Mouse (Mus musculus): ENCODE measurements around the gene Pla2g2c. TPM values are rescaled to one million over a fixed set of nuclear protein-coding genes. Genes with fewer than 3 reads are reported as not detected.

The Pla2g2c gene
- polyA plus RNA-seq, 1 experiment from 2014 or later = 0.27 TPM

- no peak for ATAC-seq (ENCODE audit: insufficient number of reproducible peaks, insufficient read depth, low FRiP score, low read depth)
- H3K4me1 ChIP-seq (ENCODE audit: control insufficient read depth in 2 of 2, insufficient read depth in 2 of 2, low read length in 2 of 2) = no peaks in the 10 kb centered on the region
- H3K9me3 ChIP-seq (ENCODE audit: control insufficient read depth, low read length) = no peaks in the 10 kb centered on the region
- no peak overlapping the region for H3K4me2 ChIP-seq (ENCODE audit: low read length)
- H3K27me3 ChIP-seq (ENCODE audit: control insufficient read depth, insufficient read depth, low read length) = 0 out of 2 replicates have a peak, but pooled peaks cover 5% of the 10 kb centered on the region
- no peak overlapping the region for H3K9ac ChIP-seq (ENCODE audit: low read length)
- H3K4me3 ChIP-seq (ENCODE audit: control insufficient read depth in 1 of 2, insufficient read depth in 1 of 2, low read depth in 1 of 2, low read length in 2 of 2) = no peak overlapping the region
- no peaks in the 10 kb centered on the region for H3K36me3 ChIP-seq (ENCODE audit: control insufficient read depth, insufficient read depth, low read length)
- H3K27ac ChIP-seq (replicated peaks in 1 of 2; ENCODE audit: control insufficient read depth in 1 of 2, insufficient read depth in 1 of 2, low read depth in 2 of 2, low read length in 2 of 2) = no peak overlapping the region
- 69% methylated on average over 5 of the region's 5 CpGs for WGBS
Observed at GRCm38 (mm10) chr4:138772386-138772785, 47.8 kb downstream of the Pla2g2c start.

GRCm38 (mm10) chr4:138775435-138775834 is 50.8 kb downstream of the Pla2g2c start, which contains the start of gene Pla2g2d:
Gene Pla2g2d, plus strand, starts transcription at chr4:138775735.
- peaks cover 13% of the 10 kb centered on the region; the same call in 1 of the 2 replicates for H3K27me3 ChIP-seq (ENCODE audit: control insufficient read depth, insufficient read depth, low read length)
- H3K4me3 ChIP-seq (ENCODE audit: control insufficient read depth in 1 of 2, insufficient read depth in 1 of 2, low read depth in 1 of 2, low read length in 2 of 2) = no peak within 1 kb of the TSS
- no peak within 1 kb of the TSS for H3K27ac ChIP-seq (replicated peaks in 1 of 2; ENCODE audit: control insufficient read depth in 1 of 2, insufficient read depth in 1 of 2, low read depth in 2 of 2, low read length in 2 of 2)
- no peak within 1 kb of the TSS for H3K4me2 ChIP-seq (ENCODE audit: low read length)
- H3K9me3 ChIP-seq (ENCODE audit: control insufficient read depth, low read length) = no peaks in the 10 kb centered on the region
- no peaks in the 10 kb centered on the region for H3K4me1 ChIP-seq (ENCODE audit: control insufficient read depth in 2 of 2, insufficient read depth in 2 of 2, low read length in 2 of 2)
- H3K36me3 ChIP-seq (ENCODE audit: control insufficient read depth, insufficient read depth, low read length) = no peaks in the 10 kb centered on the region
- WGBS = 78% methylated on average over 6 of the region's 6 CpGs
- no peak within 1 kb of the TSS for H3K9ac ChIP-seq (ENCODE audit: low read length)
- no peak for ATAC-seq (ENCODE audit: insufficient number of reproducible peaks, insufficient read depth, low FRiP score, low read depth)

GRCm38 (mm10) chr4:138777417-138778407 is 53.1 kb downstream of the Pla2g2c start:
- no peak for ATAC-seq (ENCODE audit: insufficient number of reproducible peaks, insufficient read depth, low FRiP score, low read depth)
- H3K36me3 ChIP-seq (ENCODE audit: control insufficient read depth, insufficient read depth, low read length) = no peaks in the 10 kb centered on the region
- H3K27me3 ChIP-seq (ENCODE audit: control insufficient read depth, insufficient read depth, low read length) = peaks cover 9% of the 10 kb centered on the region; the same call in 1 of the 2 replicates
- no peaks in the 10 kb centered on the region for H3K4me1 ChIP-seq (ENCODE audit: control insufficient read depth in 2 of 2, insufficient read depth in 2 of 2, low read length in 2 of 2)
- H3K27ac ChIP-seq (replicated peaks in 1 of 2; ENCODE audit: control insufficient read depth in 1 of 2, insufficient read depth in 1 of 2, low read depth in 2 of 2, low read length in 2 of 2) = no peak overlapping the region
- H3K4me3 ChIP-seq (ENCODE audit: control insufficient read depth in 1 of 2, insufficient read depth in 1 of 2, low read depth in 1 of 2, low read length in 2 of 2) = no peak overlapping the region
- 47% methylated on average over 20 of the region's 20 CpGs for WGBS
- no peak overlapping the region for H3K9ac ChIP-seq (ENCODE audit: low read length)
- no peaks in the 10 kb centered on the region for H3K9me3 ChIP-seq (ENCODE audit: control insufficient read depth, low read length)
- H3K4me2 ChIP-seq (ENCODE audit: low read length) = no peak overlapping the region

GRCm38 (mm10) chr4:138780300-138780699 is 55.7 kb downstream of the Pla2g2c start:
- Histone ChIP-seq H3K9ac (ENCODE audit: low read length) (no peak overlapping the region), H3K4me1 (ENCODE audit: control insufficient read depth in 2 of 2, insufficient read depth in 2 of 2, low read length in 2 of 2) (no peaks in the 10 kb centered on the region), H3K4me3 (ENCODE audit: control insufficient read depth in 1 of 2, insufficient read depth in 1 of 2, low read depth in 1 of 2, low read length in 2 of 2) (no peak overlapping the region), H3K27me3 (ENCODE audit: control insufficient read depth, insufficient read depth, low read length) (peaks cover 9% of the 10 kb centered on the region), H3K4me2 (ENCODE audit: low read length) (no peak overlapping the region), H3K36me3 (ENCODE audit: control insufficient read depth, insufficient read depth, low read length) (no peaks in the 10 kb centered on the region), H3K27ac (replicated peaks in 1 of 2; ENCODE audit: control insufficient read depth in 1 of 2, insufficient read depth in 1 of 2, low read depth in 2 of 2, low read length in 2 of 2) (no peak overlapping the region), H3K9me3 (ENCODE audit: control insufficient read depth, low read length) (no peaks in the 10 kb centered on the region)
- WGBS = 79% methylated on average over 5 of the region's 5 CpGs
- ATAC-seq (ENCODE audit: insufficient number of reproducible peaks, insufficient read depth, low FRiP score, low read depth) = no peak

- Histone ChIP-seq H3K4me1 (ENCODE audit: control insufficient read depth in 2 of 2, insufficient read depth in 2 of 2, low read length in 2 of 2) (no peaks in the 10 kb centered on the region), H3K27ac (replicated peaks in 1 of 2; ENCODE audit: control insufficient read depth in 1 of 2, insufficient read depth in 1 of 2, low read depth in 2 of 2, low read length in 2 of 2) (no peak overlapping the region), H3K9ac (ENCODE audit: low read length) (no peak overlapping the region), H3K4me3 (ENCODE audit: control insufficient read depth in 1 of 2, insufficient read depth in 1 of 2, low read depth in 1 of 2, low read length in 2 of 2) (no peak overlapping the region), H3K27me3 (ENCODE audit: control insufficient read depth, insufficient read depth, low read length) (peaks cover 9% of the 10 kb centered on the region), H3K4me2 (ENCODE audit: low read length) (no peak overlapping the region), H3K36me3 (ENCODE audit: control insufficient read depth, insufficient read depth, low read length) (no peaks in the 10 kb centered on the region), H3K9me3 (ENCODE audit: control insufficient read depth, low read length) (no peaks in the 10 kb centered on the region)
- 83% methylated on average over 6 of the region's 6 CpGs for WGBS
- no peak for ATAC-seq (ENCODE audit: insufficient number of reproducible peaks, insufficient read depth, low FRiP score, low read depth)
Observed at GRCm38 (mm10) chr4:138782098-138782497, 57.5 kb downstream of the Pla2g2c start.

- H3K4me1 ChIP-seq (ENCODE audit: control insufficient read depth in 2 of 2, insufficient read depth in 2 of 2, low read length in 2 of 2) = no peaks in the 10 kb centered on the region
- no peak for ATAC-seq (ENCODE audit: insufficient number of reproducible peaks, insufficient read depth, low FRiP score, low read depth)
- H3K27ac ChIP-seq (replicated peaks in 1 of 2; ENCODE audit: control insufficient read depth in 1 of 2, insufficient read depth in 1 of 2, low read depth in 2 of 2, low read length in 2 of 2) = no peak overlapping the region
- no peak overlapping the region for H3K9ac ChIP-seq (ENCODE audit: low read length)
- 56% methylated on average over 4 of the region's 4 CpGs for WGBS
- no peak overlapping the region for H3K4me3 ChIP-seq (ENCODE audit: control insufficient read depth in 1 of 2, insufficient read depth in 1 of 2, low read depth in 1 of 2, low read length in 2 of 2)
- no peaks in the 10 kb centered on the region for H3K36me3 ChIP-seq (ENCODE audit: control insufficient read depth, insufficient read depth, low read length)
- H3K27me3 ChIP-seq (ENCODE audit: control insufficient read depth, insufficient read depth, low read length) = peaks cover 5% of the 10 kb centered on the region
- H3K4me2 ChIP-seq (ENCODE audit: low read length) = no peak overlapping the region
- no peaks in the 10 kb centered on the region for H3K9me3 ChIP-seq (ENCODE audit: control insufficient read depth, low read length)
Observed at GRCm38 (mm10) chr4:138785721-138786120, 61.1 kb downstream of the Pla2g2c start.

- Histone ChIP-seq H3K27me3 (ENCODE audit: control insufficient read depth, insufficient read depth, low read length) (peaks cover 8% of the 10 kb centered on the region), H3K4me1 (ENCODE audit: control insufficient read depth in 2 of 2, insufficient read depth in 2 of 2, low read length in 2 of 2) (no peaks in the 10 kb centered on the region), H3K9me3 (ENCODE audit: control insufficient read depth, low read length) (no peaks in the 10 kb centered on the region), H3K27ac (replicated peaks in 1 of 2; ENCODE audit: control insufficient read depth in 1 of 2, insufficient read depth in 1 of 2, low read depth in 2 of 2, low read length in 2 of 2) (no peak overlapping the region), H3K9ac (ENCODE audit: low read length) (no peak overlapping the region), H3K36me3 (ENCODE audit: control insufficient read depth, insufficient read depth, low read length) (no peaks in the 10 kb centered on the region), H3K4me2 (ENCODE audit: low read length) (no peak overlapping the region), H3K4me3 (ENCODE audit: control insufficient read depth in 1 of 2, insufficient read depth in 1 of 2, low read depth in 1 of 2, low read length in 2 of 2) (no peak overlapping the region)
- WGBS = 56% methylated on average over 4 of the region's 4 CpGs
- no peak for ATAC-seq (ENCODE audit: insufficient number of reproducible peaks, insufficient read depth, low FRiP score, low read depth)
Observed at GRCm38 (mm10) chr4:138786141-138786540, 61.5 kb downstream of the Pla2g2c start.

All from heart, embryonic 14.5 days (tissue).